Mouse (Mus musculus) heart, adult 8-10 months (tissue): ENCODE results near the gene Catsper3. TPM values are rescaled to one million over a fixed set of nuclear protein-coding genes. Genes with fewer than 3 reads are reported as not detected.

Source experiments
- DNase-seq: peaks from one replicate; pipeline ENCODE4 v3.0.0; 2022; ENCODE audit warnings: low spot score
- total RNA-seq, 4 experiments: library from RNA; stranded (reverse); gene quantifications; 2 replicates each; pipeline ENCODE4 v1.2.4; 2022

Catsper3 gene
- total RNA-seq, 4 experiments from 2014 or later = 0.25 to 0.40 (median 0.32) TPM

DNA sequence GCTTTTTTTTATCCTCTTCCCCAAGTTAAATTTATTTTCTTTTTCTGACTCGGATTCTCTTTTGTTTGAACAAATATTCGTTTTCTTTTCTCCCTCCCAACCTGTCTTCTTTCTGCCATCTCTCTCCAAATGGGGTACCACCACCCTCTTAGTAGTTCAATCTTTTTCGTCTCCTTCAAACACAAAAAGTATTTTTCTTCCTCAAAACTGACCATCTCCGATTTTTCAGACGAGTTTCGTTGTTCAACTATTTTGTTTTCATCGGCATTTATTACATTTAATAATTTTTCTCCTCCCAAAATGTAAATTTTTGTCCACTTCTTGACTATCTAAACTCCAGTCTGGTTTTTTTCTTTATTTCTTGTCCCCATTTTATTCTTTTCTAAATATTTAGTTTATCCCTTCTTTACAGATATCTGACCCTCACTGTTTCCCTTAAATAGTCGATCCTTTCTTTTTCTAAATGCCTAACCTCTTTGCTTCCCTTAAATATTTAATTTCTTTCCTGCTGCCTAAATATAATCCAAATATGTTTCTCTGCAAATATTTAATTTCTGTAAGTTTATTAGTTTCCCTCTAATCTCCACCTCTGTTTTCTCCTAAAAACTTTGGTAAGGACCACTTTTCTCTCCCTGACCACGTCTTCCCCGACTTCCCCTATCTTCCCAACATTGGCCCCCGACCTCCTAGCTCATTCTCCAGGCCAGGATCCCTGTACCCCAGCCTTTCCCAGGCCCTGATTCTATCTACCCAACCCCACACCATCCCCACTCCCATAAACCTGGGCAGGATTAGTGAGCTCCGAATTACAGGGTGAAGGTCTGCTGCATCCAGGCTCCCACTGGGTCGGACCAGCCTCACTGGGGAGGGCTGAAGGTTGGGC lies 42.7 kb downstream of the Catsper3 start:
- DNase-seq = no peak

DNA sequence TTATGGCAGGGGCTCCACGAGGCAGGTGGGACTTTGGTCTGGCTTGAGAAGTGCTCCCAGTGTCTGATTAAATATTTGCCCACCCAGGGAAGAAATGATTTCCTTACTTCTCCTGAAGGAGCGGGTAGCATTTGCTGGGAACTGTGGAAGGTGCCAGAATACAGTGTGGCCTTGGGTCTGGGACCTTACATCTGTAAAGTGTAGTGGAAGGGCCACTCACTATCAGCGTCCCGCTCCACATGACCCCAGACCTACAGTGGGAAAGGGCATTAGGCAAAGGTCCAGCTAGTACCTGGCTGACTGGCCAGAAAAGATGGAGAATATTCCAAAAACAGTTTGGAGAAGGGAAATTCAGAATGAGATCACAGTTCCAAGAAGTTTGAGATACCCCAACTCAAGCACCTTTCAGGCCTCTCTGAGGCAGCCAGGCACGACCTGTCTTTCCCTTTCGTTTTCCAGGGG lies 43.3 kb downstream of the Catsper3 start:
- DNase-seq = no peak

DNA sequence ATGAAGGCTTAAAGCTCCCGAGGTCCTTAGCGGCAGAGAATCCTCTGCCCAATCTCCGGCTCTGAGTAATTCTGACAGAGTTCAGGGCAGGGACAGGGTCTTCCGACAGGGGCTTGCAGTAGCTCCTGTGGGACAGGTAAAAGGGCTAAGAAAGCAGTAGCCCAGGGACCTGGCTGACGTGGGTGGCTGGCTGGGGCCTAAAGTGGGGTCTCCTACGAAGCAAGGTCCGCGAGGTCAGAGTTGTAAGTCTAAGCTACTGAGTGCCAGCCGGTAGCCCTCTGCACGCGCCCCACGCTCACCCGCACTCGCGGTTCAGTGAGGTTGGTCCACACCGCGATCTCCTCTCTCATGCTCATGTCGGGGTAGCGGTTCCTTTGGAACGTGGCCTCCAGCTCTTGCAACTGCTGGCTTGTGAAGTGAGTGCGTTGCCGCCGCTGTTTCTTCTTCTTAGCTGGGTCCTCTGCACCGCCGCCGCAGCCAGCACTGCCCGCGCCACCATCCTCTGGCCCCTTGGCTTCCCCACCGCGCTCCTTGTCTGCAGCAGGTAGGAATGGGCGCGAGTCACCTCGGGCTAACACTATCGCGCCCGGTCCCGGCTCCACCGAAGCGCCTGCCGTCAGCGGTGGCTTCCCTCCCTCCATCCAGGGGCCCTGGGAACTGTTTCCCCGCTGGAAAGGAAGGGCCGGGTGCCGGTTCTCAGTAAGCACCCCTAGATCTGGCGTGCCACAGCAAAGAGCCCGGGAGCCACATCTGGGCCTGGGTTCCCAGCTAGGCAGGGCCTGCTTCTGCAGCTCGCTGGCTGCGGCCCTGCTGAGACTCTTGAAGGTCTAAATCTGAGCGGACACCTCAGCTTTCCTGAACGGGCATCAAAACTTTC lies 44.0 kb downstream of the Catsper3 start:
- no peak for DNase-seq

DNA sequence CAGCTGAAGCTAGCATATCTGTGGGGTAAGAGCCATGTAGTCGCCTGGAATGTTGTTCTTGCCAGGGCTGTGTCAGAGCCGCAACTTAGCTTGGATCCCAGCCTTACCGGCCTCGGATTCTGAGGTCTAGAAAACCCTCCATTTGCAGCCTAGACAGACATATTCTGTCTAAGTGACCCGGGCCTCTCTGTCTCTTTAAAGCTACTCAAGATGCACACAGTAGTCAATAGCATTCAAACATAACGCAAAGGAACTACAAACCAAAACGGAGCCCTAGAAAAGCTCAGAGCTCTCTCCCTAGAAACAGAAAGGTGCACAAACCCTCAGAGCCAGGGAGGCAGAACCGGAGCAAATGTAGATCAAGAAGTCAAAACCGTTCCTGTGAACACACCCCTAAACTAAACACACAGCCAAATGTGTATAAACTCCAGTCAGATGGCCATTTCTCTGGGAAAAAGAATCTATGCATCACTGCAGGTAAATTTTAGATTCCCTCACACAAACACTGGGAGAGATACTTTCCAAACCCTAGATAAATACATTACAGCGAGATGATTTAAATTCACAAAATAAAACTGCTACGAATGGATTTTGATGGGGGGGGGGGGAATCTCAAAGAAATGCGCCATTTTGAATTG lies 44.8 kb downstream of the Catsper3 start:
- no peak for DNase-seq

DNA sequence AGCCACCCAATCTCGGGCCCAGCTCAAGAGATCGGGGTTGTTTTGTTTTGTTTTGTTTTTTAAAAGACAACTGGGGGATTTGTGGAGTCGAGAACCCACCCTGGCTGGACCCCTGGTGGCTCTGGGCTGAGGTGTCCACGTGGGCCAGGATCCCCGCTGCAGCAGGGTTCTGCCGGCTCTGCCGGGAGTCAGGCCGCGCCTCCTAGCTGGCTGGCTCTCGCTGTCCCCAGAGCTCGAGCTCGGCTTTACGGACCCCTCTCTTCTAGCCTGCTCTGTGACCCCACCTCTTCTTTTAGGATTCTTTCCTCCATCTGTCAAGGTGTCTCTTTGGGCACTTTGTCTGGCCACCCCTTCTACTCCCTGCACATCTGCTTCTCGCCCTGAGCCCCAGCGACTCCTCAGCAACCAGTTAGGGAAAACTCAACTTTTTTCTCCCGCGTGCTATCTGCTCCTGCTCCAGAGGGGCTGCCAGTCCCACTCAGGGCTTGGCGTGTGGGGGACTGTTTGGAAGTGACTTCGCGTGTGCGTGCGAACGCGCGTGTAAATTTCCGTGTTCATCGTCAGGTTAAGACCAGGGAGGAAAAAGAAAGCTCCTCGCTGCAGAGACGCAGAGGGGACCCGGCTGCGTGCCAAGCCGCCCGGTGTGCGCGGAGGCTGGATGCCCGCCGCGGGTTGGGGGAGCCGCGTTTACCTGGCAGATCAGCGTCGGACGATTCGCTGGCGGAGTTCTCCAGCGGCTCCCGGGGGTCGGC lies 45.9 kb downstream of the Catsper3 start:
- DNase-seq = no peak

DNA sequence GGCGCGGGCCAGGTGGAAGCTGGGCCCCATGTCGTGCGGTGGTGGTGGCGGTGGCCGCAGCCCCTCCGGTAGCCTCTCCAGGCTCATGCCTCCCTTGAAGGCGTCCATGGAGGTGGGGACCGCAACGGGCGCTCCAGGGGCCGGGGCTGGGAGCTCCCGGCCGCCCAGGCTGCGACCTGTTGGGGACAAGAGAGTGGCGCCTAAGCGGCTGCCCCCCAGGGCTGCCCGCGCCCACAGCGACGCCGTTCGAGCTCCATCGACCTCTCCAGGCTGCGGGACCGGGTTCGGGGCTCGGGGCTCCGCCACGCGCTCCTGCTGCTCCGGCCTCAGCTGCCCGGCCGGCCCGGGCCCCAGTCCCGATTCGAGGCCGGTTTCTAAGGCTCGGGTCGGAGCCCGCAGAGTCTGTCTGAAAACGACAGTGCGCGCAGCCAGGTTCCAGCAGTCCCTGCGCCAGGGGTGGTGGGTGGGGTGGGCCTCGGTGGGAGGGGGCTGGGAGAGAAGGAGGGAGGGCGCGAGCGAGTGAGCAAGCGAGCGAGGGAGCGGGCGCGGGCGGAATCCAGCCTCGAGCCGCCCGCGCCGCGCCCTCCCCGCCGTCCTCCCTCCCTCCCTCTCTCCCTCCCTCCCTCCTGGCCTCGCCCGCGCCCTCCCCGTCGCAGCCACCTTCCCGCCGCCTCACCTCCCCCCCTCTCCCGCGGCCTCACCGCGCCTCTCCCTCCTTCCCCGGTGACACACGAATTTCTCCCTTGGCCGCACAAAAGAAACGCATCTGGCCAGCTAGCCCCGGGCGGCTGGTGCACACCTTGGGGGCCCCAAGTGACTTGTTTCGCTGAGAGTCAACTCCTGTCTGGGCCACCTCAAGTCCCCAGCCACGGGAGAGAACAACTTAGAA lies 46.7 kb downstream of the Catsper3 start:
- no peak for DNase-seq

DNA sequence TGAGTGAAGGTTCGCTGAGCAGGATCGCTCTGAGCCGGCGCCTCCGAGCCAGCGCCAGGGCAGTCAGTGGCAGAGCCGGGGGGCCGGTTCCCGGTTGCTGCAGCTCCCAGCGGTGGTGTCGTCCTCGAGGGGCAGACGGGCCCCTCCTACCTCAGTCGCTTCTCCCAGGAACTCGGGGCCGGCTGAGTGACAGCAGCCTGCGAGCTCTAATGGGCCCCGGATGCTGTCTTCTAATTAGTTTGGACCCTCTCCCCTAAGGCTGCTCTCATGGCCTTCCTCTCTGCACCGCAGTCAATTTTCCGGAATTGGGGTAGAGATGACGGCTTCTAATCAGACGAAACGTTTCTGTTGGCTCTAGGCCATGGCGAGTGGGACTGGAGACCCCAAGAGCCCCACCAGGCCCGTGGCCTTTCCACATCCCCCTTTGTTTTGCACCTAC lies 47.4 kb downstream of the Catsper3 start:
- DNase-seq = no peak

DNA sequence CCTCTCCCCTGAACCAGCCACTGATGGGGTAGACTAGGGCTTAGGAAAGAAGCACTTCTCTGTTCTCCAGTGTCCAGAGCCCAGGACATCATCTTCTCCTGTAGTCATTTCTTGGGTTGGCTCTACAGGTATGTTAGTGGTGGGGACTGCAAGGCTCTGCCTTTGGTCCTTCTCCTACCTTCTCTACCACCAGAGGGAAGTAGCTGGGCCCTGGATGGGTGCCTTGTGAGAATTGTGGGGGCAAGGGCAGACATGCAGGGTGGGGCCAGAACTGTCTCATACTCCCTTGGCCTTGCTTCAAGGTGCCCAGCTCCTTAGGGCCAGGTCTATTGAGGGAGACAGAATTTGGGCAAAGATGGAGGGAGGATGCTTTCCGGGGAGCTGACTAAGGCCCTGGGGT lies 48.2 kb downstream of the Catsper3 start:
- DNase-seq = no peak

DNA sequence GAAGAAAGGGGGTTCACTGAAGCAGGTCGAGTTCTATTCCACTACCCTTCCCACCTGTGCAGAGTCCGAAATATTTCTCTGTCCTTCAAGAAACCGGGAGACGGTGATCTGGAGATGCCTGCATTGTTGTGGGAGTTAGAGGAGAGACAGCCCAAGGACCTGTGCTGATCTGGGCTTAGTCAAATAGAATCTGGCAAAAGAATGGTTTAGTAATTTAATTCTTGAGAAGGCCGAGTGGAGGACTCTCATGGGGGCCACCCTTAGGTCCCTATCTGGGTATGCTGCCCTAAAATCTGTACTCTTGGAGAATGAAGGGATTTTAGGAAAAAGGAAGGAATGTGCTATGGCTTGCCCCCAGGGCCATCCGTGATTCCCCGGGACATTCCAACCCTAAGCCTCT lies 49.6 kb downstream of the Catsper3 start:
- no peak for DNase-seq

DNA sequence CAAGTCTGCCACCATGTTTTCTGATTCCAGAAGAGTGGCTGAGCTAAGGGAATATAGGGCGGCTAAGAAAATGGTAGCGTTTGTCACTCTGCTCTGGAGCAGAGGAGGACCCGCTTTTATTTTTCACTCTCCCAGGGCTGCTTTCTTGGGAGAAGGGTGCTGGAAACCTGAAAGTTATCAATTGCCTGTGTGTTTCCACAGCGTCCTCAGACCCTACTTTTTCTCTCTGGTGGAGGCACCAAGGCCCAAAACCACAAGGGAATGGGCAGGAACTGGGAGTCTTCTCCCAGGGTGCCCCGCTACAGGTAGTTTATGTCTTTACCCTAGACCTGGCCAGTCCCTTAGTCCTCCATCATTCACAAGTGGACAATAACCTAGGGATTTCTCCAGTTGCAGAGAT lies 50.3 kb downstream of the Catsper3 start:
- no peak for DNase-seq

DNA sequence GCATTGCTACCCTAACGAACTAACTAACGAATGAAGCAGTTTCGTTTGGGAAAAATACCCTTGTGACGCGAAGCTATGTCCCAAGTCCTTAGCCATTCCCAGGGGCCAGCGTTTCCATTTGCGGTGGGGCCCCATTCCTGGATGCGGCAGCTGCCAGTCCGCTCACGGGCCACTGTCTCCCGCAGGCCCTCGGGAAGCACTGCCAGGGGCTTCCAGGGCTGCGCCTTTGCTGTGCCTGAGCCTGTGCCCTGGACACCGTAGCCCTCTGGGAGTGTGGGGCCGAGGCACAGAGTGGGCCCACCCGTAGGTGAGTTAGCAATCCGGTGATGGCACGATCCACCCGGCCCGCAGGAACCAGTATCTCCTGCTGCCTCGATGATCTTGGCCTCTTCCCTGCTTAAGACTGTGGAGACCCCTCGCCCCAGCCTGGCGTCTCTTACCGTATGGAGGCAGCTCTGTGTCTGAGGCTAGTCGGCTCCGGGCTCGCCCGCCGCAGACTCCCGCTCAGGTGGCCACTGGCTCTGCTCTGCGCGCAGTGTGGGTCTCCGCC lies 51.3 kb downstream of the Catsper3 start:
- DNase-seq = no peak

DNA sequence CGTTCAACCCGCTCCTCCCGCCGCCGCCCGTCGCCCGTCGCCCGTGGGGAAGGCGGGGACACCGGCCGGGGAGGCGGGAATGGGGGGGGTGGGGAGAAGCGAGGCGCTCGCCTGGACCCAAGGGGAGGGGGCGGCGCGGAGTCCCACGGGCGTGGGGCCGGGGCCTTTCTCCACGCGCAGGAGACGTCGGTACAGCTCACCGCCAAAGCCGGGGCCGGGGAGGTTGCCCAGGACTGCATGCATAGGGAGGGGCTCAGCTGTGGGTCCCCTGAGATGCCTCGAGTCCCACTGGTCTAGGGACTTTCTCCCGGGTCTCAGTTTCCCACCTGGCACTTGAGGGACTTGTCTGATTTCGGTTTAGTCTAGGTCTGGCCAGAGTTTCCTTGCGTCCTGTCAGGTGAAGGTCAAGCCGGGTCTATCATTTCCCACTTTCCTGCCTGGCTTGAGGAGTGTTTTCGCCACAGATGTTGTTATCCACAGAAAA lies 51.8 kb downstream of the Catsper3 start, which contains the start of gene Pitx1:
Gene Pitx1 (minus strand): TSS at position 51 of the 484 bp plus-strand sequence.
- no peak for DNase-seq

DNA sequence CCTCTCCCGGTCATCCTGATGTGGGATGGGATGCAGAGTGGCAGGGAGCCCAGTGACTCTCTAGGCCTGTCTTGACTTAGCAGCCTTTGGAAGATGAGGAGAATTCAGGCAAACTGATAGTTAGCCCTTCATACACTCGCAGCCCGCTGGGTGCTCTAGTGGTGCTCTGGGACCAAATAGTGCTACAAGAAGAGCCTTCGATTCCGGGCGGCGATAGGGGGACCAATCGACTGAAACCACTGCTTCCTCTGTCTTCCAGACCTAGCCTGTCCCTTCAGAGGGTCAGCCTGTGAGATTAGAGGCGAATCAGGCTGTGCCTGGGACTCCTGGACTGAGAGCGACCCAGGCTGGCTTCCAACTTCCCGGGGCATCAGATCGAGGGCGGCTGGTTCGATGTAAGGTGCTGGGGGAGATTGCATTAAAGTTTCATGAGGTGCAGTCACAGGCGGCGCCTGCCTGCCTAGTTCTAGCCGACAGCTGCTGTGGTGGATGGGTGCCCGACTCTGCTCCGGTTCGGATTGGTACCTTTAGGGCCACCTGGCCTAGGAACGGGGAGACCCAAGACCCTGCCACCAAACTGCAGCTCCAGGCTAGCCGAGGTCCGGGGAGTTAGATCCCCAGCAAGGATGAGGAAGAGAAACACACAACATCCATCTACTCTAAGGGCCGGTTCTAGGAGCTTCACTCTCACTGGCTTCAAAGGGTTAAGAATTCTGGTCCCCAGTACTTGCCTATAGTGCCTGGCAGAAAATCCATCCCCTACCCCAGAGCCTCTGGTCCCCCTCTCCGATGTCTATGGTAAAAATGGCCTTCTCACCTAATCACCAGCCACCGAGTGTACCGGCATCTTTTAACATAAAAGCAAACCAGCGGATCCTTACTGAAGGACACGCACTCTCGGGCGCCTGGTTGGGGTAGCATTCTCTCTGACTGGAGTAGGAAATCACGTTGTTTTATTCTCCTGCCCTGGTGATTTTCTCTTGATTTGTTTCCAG lies 52.7 kb downstream of the Catsper3 start:
- no peak for DNase-seq

DNA sequence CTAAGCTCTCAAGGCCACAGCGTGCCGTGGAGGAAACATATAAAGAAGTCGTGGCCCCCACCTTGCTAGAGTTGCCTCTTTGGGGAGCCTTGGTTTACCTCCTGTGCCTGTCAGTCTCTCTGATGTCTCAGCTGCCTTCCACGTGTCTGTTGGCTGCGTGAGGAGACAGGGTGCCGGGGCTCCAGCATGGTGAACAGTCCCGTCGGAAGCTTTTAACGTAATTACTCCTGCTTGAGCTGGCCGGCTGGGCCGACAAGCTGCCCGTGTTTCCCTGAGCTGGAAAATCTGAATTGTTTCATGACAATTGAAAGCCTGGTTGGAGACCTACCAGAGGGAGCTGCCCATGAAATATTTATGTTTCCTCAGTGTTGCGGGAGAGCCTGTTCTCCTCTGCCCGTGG lies 55.9 kb downstream of the Catsper3 start:
- DNase-seq = no peak

DNA sequence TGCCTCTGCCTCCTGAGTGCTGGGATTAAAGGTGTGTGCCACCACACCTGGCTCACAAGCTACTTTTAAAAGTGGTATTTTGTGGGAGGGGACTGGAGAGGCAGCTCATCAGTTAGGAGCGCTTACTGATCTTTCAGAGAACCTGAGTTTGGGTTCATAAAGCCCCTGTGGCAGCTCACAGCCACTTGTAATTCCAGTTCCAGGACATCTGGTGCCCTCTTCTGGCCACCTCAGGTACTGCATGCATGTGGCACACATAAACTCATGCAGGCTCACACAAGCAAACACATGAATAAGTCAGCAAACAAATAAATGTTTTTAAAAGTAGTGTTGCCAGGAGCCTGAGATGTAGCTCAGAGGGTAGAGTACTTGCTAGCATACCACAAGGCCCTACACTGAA lies 59.3 kb downstream of the Catsper3 start:
- no peak for DNase-seq

DNA sequence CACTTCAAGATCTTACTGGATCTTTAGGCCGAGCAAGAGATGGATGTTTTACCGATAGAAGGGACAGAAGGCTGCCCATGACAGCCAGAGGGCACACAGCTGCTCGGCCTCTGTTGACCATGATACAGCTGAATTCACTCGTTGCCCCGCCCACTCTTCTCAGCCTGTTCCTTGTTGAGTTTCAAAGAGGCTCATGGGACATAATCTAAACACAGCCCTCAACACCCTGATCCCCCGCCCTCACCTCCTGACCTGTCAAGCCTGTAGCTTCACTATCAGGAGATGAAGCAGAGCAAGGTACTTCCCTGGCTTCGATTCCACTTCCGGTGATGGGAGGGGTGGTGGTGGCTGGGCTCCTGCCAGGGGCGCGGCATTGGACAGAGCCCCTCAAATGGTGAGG lies 63.4 kb downstream of the Catsper3 start:
- no peak for DNase-seq

DNA sequence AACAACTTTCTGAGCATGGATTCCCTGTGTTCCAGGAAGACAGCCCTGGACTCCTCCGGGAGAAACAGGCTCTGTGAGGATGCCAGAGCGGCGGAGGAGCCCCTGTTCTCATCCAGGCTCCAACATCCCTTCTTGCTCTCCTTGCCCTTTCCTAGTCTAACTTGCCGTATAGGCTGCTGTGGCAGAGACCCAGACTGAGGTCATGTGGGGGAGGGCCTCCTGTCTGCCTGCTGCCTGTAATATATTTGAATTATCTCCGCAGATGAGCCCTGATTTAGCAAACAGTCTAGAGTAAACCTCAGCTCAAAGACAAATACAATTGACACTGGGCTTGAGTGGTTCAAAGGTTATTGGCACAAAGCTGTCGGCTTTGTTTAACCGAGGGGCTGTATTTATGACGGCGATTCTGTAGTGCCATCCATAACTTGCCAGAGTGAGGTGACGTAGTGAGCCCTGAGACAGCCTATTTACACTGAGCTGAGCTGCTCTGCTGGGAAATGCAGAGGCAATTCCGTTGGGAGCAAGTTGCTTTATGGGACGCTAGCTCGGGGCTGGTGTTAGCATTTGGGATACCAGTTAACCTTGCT lies 64.3 kb downstream of the Catsper3 start:
- no peak for DNase-seq

DNA sequence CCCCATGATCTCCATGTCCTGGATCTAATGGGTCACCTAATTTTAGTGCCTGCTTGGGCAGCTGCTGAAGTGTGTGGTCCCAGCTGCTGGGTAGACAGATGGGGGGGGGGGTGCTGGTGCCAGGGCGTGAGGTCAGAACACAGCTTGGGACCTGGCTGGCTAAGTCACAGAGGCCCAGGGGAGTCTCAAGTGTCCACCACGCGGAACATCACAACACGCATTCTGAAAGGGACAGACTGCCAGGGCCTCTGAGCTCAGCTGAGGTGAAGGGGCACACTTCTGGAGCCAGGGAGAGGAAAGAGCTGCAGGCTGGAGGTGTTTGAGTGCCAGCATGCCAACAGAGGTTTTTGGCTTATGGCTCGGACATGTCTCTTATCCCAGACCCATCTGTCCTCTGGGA lies 66.4 kb downstream of the Catsper3 start:
- no peak for DNase-seq
